Mouse (Mus musculus): ENCODE data around the gene Mapk1ip1l.

- TF ChIP-seq CTCF (IDR thresholded peaks at IDR 0.05; ENCODE audit: insufficient read depth, low read length) (no peak), POLR2A (IDR thresholded peaks at IDR 0.05; ENCODE audit: borderline replicate concordance, extremely low read depth, low read depth, low read length) (no peak)
Measured at GRCm38 (mm10) chr14:47265829-47266228, 32.2 kb upstream of the Mapk1ip1l start.

Measured in lung, adult 2 months (tissue).